Mouse (Mus musculus): ENCODE data around the gene Epb42. TPM values are rescaled to one million over a fixed set of nuclear protein-coding genes. Genes with fewer than 3 reads are reported as not detected.
"Not testable (repeated sequence)": the region's sequence is repeated elsewhere in the genome, so short reads cannot be mapped to it uniquely, and the experiment has no call there.

The Epb42 gene
- total RNA-seq, 2 experiments from 2014 or later, result not detected

- DNase-seq (ENCODE audit: low spot score in 2 of 2), result peak; percentile 75 to 86
These were observed 28.8 kb downstream of the Epb42 start, which contains the start of gene Ccndbp1 for GRCm38 (mm10) chr2:121007925-121008663. Gene Ccndbp1 (plus strand): TSS chr2:121008403.

- DNase-seq (ENCODE audit: low spot score in 2 of 2), result no peak
These were observed 29.9 kb downstream of the Epb42 start for GRCm38 (mm10) chr2:121006986-121007385.

GRCm38 (mm10) chr2:121004018-121004811 lies 32.7 kb downstream of the Epb42 start:
- DNase-seq (ENCODE audit: low spot score in 2 of 2), result no peak

GRCm38 (mm10) chr2:121003586-121003985 lies 33.3 kb downstream of the Epb42 start:
- no peak for DNase-seq (ENCODE audit: low spot score in 2 of 2)

DNA sequence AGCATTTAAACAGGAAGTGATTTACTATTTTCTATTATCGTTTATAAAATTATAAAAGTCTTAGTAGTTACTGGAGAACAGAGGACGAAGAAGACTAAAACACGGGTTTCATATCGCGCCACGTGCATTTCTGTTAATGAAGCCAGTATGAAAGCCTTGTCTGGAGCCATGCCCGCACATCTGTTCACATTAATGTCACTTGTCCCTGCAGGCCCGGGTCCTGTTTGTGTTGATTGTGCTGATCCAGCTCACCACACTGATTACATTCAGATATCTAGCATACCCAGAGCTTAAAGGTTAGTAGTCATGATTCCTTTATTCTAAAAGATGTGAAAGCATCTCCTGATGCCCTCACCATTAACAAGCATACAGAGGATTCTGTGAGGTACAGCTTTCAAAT lies 38.0 kb downstream of the Epb42 start:
- DNase-seq (ENCODE audit: low spot score in 2 of 2), result no peak

GRCm38 (mm10) chr2:120996607-120997006 lies 40.3 kb downstream of the Epb42 start:
- not testable (repeated sequence) for DNase-seq (ENCODE audit: low spot score in 2 of 2)

GRCm38 (mm10) chr2:120991196-120991595 lies 45.7 kb downstream of the Epb42 start:
- DNase-seq (ENCODE audit: low spot score in 2 of 2), result no peak

GRCm38 (mm10) chr2:120985241-120985640 lies 51.6 kb downstream of the Epb42 start:
- no peak for DNase-seq (ENCODE audit: low spot score in 2 of 2)

DNA sequence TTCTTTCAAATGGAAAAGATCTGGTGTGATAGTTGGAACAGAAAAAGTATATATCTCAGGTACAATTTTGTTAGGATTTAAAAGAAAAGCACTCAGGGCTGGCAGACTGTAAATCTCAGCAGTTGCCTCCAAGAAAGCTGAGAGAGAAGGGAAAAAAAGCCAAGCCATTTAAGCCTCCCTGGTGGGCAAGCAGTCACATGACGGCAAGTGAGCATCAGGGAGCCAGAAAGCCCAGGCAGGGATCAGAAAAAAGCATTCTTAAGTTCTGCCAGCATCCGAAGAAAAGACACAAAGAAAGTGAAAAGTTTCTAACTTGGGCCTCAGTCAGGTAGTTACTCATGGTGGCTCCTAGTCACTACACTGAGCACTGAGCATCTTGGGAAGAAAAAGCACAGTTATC lies 53.3 kb downstream of the Epb42 start:
- no peak for DNase-seq (ENCODE audit: low spot score in 2 of 2)

- no peak for DNase-seq (ENCODE audit: low spot score in 2 of 2)
These were observed 56.0 kb downstream of the Epb42 start for GRCm38 (mm10) chr2:120980861-120981260.

DNA sequence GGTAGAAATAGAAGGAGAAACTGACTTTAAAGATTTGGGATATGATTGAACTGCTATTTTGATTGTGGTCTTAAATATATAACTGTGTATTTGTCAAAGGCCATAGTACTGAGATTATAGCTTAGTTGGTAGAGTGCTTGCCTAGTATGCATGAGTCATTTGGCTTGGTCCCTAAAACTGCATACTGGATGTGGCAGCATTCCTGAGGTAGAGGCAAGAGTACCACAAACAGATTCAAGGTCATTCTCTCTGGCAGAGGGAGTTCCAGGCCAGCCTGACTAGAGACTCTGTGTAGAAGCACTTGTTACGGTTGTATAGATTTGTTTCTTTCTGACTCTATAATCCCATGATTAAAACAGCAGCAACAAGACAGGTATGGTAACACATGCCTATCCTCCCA lies 57.1 kb downstream of the Epb42 start:
- DNase-seq (ENCODE audit: low spot score in 2 of 2), result no peak

DNA sequence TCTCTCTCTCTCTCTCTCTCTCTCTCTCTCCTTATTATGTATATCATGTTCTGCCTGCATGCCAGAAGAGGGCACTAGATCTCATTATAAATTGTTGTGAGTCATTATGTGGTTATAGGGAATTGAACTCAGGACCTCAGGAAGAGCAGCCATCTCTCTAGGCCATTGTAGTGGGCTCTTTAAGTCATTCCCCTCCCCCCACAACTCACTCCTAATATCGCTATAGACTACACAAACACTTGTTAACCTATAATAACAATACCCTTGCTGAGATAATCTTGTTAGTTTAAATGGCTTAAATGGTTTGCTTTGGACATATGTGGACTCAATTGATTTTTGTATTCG lies 58.2 kb downstream of the Epb42 start:
- DNase-seq (ENCODE audit: low spot score in 2 of 2), result no peak

- DNase-seq (ENCODE audit: low spot score in 2 of 2), result no peak
These were observed 58.8 kb downstream of the Epb42 start for GRCm38 (mm10) chr2:120977926-120978692.

- DNase-seq (ENCODE audit: low spot score in 2 of 2), result peak; percentile 55 to 72
These were observed 59.6 kb downstream of the Epb42 start, which contains the start of gene Tmem62 for GRCm38 (mm10) chr2:120976990-120977925. Gene Tmem62 (plus strand): TSS chr2:120977017.

DNA sequence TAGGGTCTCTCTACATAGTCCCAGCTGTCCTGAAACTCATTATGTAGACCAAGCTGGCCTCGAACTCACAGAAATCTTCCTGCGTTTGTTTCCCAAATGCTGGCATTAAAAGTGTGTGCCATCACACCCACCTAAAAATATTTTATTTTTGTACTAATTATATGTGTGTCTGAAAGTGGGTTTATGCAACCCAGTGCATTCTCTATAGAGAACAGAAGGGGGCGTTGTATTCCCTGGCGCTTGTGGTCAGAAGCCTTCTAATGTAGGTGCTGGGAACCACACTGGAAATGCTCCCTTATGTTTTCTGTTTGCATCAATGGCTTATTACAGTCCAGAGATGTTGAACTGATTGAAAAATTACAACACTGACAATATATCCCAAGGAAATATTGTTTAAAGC lies 60.6 kb downstream of the Epb42 start:
- DNase-seq (ENCODE audit: low spot score in 2 of 2), result no peak

- no peak for DNase-seq (ENCODE audit: low spot score in 2 of 2)
These were observed 63.9 kb downstream of the Epb42 start for GRCm38 (mm10) chr2:120972964-120973363.

DNA sequence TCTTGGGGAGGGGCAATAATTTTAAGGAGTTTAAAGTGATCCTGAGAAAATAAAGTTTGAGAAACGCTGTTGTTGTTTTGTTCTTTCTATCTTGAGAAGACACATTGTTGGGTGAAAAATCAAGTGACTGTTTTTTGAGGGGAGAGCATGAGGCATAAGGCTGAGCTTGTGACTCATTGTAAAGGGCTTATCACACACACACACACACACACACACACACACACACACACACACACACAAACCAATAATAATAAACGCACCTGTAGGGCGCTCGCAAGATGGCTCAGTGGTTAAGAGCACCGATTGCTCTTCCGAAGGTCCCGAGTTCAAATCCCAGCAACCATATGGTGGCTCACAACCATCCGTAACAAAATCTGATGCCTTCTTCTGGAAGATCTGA lies 64.6 kb downstream of the Epb42 start:
- not testable (repeated sequence) for DNase-seq (ENCODE audit: low spot score in 2 of 2)

DNA sequence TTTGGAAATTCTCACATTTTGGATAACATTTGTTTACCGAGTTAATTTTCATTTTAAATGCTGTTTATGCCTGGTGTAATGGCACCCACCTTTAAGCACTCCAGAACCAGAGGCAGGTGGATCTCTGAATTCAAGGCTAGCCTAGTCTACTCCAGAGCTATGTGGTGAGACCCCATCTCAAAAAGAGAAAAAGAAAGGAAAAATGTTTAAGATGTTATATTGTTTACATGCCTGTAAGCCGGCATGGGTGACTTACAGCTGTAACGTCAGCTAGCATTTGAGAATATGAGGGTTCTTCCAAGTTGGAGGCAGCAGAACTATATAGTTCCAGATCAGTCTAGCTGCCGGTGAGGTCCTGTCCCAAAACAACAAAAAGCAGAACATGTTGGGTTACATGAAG lies 65.1 kb downstream of the Epb42 start:
- no peak for DNase-seq (ENCODE audit: low spot score in 2 of 2)

DNA sequence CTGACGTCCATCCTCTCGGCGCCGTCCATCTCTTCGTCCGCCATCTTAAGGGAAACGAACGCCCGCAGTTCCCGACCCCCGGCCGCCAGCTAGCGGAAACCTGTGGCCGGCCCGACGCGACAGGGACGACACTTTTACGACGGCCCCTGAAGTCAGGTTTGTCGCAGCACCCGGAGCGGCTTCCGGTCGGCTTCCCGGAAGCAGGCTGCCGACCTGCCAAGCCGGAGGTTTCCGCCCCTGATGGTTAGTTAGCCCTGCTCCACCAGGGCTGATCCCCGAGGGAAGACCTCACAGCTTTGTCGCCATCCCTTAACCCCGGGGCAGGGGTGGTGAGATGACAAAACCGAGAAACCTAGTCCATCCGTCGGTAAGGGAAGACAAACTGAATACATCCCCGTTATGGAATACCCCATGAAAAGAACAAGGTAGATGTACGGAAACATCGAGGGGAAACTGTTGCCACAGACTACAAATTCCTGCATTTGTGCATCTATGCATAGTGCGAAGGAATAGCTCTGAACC lies 66.3 kb downstream of the Epb42 start, which contains the start of gene Ubr1:
Ubr1 (minus strand) TSS at position 157 of the 522 bp plus-strand sequence.
- peak; percentile 79 to 87 for DNase-seq (ENCODE audit: low spot score in 2 of 2)

GRCm38 (mm10) chr2:120970045-120970539 lies 66.8 kb downstream of the Epb42 start:
- no peak for DNase-seq (ENCODE audit: low spot score in 2 of 2)
